In the genomic region with DNA sequence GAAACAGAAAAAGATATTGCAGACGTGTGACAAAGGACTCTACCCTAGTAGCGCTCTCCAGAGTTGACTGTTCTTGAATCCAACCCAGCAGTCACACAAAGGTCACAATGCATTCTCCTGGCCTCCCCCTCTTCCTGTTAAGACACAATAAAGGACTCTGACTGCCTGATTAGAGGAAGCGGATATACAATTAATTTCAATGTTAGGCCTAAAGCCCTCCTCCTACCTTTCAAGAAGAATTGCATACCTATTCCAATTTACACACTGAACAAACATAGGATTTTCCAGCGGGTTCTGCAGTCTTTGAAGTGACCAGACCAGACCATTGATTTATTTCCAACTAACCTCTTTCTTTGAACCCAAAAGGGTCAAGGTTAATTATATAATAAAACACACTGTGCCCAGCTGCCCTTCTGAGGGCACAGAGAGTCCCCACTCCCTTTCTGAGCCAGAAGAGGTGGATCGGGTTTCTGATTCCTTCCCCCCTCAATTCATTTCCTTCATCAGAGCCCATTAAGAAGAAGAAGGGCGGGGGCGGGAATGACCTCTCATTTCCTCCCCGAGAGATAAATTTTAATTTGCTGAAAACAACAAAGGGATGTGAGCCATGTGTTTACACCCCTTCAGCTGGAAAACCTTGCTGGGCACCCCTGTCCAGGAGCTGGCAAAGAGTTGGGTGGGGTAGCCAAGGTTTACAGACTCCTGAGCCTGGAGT, we compare ENCODE assay signal across 10 mouse cellular contexts. TPM values are rescaled to one million over a fixed set of nuclear protein-coding genes. Genes with fewer than 3 reads are reported as not detected.
A peak's percentile ranks its signal among the peaks of the same experiment; 100 is the strongest.
DNase-seq lines count a peak whose midpoint lies in the region; ATAC-seq lines count a peak whose summit lies in the region.
"Had no signal": no experiment of that assay in that cellular context is flagged by ENCODE, and none has a peak within 500 bp of the region (broad histone marks: within the 10 kb centered on the region; RNA-seq: fewer than 3 reads in every experiment).

No protein-coding gene starts in this region.

- no peaks in the 10 kb centered on the region for H3K9me3 ChIP-seq in heart, embryonic 15.5 days (replicated peaks)
- no peaks in the 10 kb centered on the region for H3K9me3 ChIP-seq in midbrain, embryonic 11.5 days (ENCODE audit: control insufficient read depth, low read length)
- no peaks in the 10 kb centered on the region for H3K9me3 ChIP-seq in midbrain, embryonic 14.5 days (ENCODE audit: control insufficient read depth, low read length)
- H3K9me3 ChIP-seq in embryonic facial prominence, embryonic 11.5 days (replicated peaks; ENCODE audit: control insufficient read depth, low read length), result no peaks in the 10 kb centered on the region
- no peaks in the 10 kb centered on the region for H3K9me3 ChIP-seq in stomach, embryonic 14.5 days (ENCODE audit: control insufficient read depth, low read depth, low read length)
- H3K9me3 ChIP-seq: embryonic facial prominence, embryonic 15.5 days had no signal

- H3K27me3 ChIP-seq in heart, embryonic 15.5 days, result no peaks in the 10 kb centered on the region
- H3K27me3 ChIP-seq in midbrain, embryonic 11.5 days (ENCODE audit: control insufficient read depth, insufficient read depth, low read length), result no peaks in the 10 kb centered on the region
- H3K27me3 ChIP-seq in midbrain, embryonic 14.5 days (ENCODE audit: control insufficient read depth, insufficient read depth, low read length), result no peaks in the 10 kb centered on the region
- no peaks in the 10 kb centered on the region for H3K27me3 ChIP-seq in embryonic facial prominence, embryonic 11.5 days (ENCODE audit: control insufficient read depth, insufficient read depth, low read length)
- H3K27me3 ChIP-seq in stomach, embryonic 14.5 days (ENCODE audit: control insufficient read depth, insufficient read depth, low read length), result no peaks in the 10 kb centered on the region
- H3K27me3 ChIP-seq: embryonic facial prominence, embryonic 15.5 days had no signal

- intact Hi-C loops in heart, postnatal 14 days (cut with DNase I), result loop anchor here (5.0 kb wide), 1 partner anchor 160 kb away; a partner anchor contains a TSS

- H3K36me3 ChIP-seq in heart, embryonic 15.5 days, result no peaks in the 10 kb centered on the region
- H3K36me3 ChIP-seq in midbrain, embryonic 11.5 days (ENCODE audit: control insufficient read depth, insufficient read depth, low read length), result no peaks in the 10 kb centered on the region
- H3K36me3 ChIP-seq in midbrain, embryonic 14.5 days (ENCODE audit: control insufficient read depth, insufficient read depth, low read length), result no peaks in the 10 kb centered on the region
- no peaks in the 10 kb centered on the region for H3K36me3 ChIP-seq in embryonic facial prominence, embryonic 11.5 days (replicated peaks; ENCODE audit: control insufficient read depth, insufficient read depth, low read depth, low read length)
- no peaks in the 10 kb centered on the region for H3K36me3 ChIP-seq in stomach, embryonic 14.5 days (ENCODE audit: control insufficient read depth, insufficient read depth, low read length)
- H3K36me3 ChIP-seq: embryonic facial prominence, embryonic 15.5 days; G1E had no signal

- peaks cover 29% of the 10 kb centered on the region for H3K4me1 ChIP-seq in heart, embryonic 15.5 days (replicated peaks)
- H3K4me1 ChIP-seq in midbrain, embryonic 11.5 days (ENCODE audit: control insufficient read depth, insufficient read depth, low read length), result peaks cover 32% of the 10 kb centered on the region
- peaks cover 12% of the 10 kb centered on the region for H3K4me1 ChIP-seq in midbrain, embryonic 14.5 days (ENCODE audit: control insufficient read depth, insufficient read depth, low read length)
- H3K4me1 ChIP-seq in embryonic facial prominence, embryonic 11.5 days (ENCODE audit: control insufficient read depth, insufficient read depth, low read length), result peaks cover 19% of the 10 kb centered on the region
- H3K4me1 ChIP-seq in stomach, embryonic 14.5 days (ENCODE audit: control insufficient read depth, insufficient read depth, low read length), result peaks cover 22% of the 10 kb centered on the region

- H3K9ac ChIP-seq in heart, embryonic 15.5 days, result no peak overlapping the region
- H3K9ac ChIP-seq in midbrain, embryonic 11.5 days (ENCODE audit: low read length), result peak overlapping the region; percentile 33
- no peak overlapping the region for H3K9ac ChIP-seq in midbrain, embryonic 14.5 days (replicated peaks; ENCODE audit: low read length)
- 0 out of 2 replicates have a peak overlapping the region, but pooled peaks have one; percentile 28 for H3K9ac ChIP-seq in embryonic facial prominence, embryonic 11.5 days (replicated peaks; ENCODE audit: low read length)
- 0 out of 2 replicates have a peak overlapping the region, but pooled peaks have one; percentile 3 for H3K9ac ChIP-seq in stomach, embryonic 14.5 days (replicated peaks; ENCODE audit: low read depth, low read length)
- H3K9ac ChIP-seq: embryonic facial prominence, embryonic 15.5 days had no signal

- H3K4me2 ChIP-seq in heart, embryonic 15.5 days, result no peak overlapping the region
- H3K4me2 ChIP-seq in midbrain, embryonic 11.5 days, result peak overlapping the region; percentile 9; the same call in 1 of the 2 replicates
- H3K4me2 ChIP-seq in midbrain, embryonic 14.5 days (ENCODE audit: low read length), result no peak overlapping the region
- no peak overlapping the region for H3K4me2 ChIP-seq in embryonic facial prominence, embryonic 11.5 days (ENCODE audit: low read depth, low read length)
- H3K4me2 ChIP-seq in stomach, embryonic 14.5 days (replicated peaks; ENCODE audit: low read depth, low read length), result no peak overlapping the region
- H3K4me2 ChIP-seq: embryonic facial prominence, embryonic 15.5 days had no signal

- WGBS in heart, embryonic 15.5 days, result 48% methylated on average over 8 of the region's 8 CpGs
- WGBS in midbrain, embryonic 11.5 days, result 23% methylated on average over 8 of the region's 8 CpGs
- 27% methylated on average over 8 of the region's 8 CpGs for WGBS in midbrain, embryonic 14.5 days
- 16% methylated on average over 8 of the region's 8 CpGs for WGBS in embryonic facial prominence, embryonic 11.5 days
- 30% methylated on average over 8 of the region's 8 CpGs for WGBS in stomach, embryonic 14.5 days

- peak overlapping the region; percentile 40 for H3K27ac ChIP-seq in heart, embryonic 15.5 days
- H3K27ac ChIP-seq in midbrain, embryonic 11.5 days (ENCODE audit: low read depth, low read length), result peak overlapping the region; percentile 72
- H3K27ac ChIP-seq in midbrain, embryonic 14.5 days (replicated peaks; ENCODE audit: low read depth, low read length), result no peak overlapping the region
- peak overlapping the region; percentile 28; the same call in 1 of the 2 replicates for H3K27ac ChIP-seq in embryonic facial prominence, embryonic 11.5 days (replicated peaks; ENCODE audit: low read depth, low read length)
- H3K27ac ChIP-seq in stomach, embryonic 14.5 days (ENCODE audit: low read length), result peak overlapping the region; percentile 44; the same call in 1 of the 2 replicates
- H3K27ac ChIP-seq: embryonic facial prominence, embryonic 15.5 days had no signal

- no peak overlapping the region for H3K4me3 ChIP-seq in heart, embryonic 15.5 days
- H3K4me3 ChIP-seq in midbrain, embryonic 11.5 days (ENCODE audit: low read depth, low read length), result no peak overlapping the region
- H3K4me3 ChIP-seq in midbrain, embryonic 14.5 days (replicated peaks; ENCODE audit: low read depth, low read length), result no peak overlapping the region
- no peak overlapping the region for H3K4me3 ChIP-seq in embryonic facial prominence, embryonic 11.5 days (ENCODE audit: low read depth, low read length)
- no peak overlapping the region for H3K4me3 ChIP-seq in stomach, embryonic 14.5 days (ENCODE audit: low read depth, low read length)
- H3K4me3 ChIP-seq: embryonic facial prominence, embryonic 15.5 days had no signal

- ATAC-seq in heart, embryonic 15.5 days (replicated peaks; ENCODE audit: insufficient number of reproducible peaks, insufficient read depth, low FRiP score, low read depth), result no peak
- no peak for ATAC-seq in midbrain, embryonic 11.5 days (ENCODE audit: low FRiP score)
- ATAC-seq in midbrain, embryonic 14.5 days (ENCODE audit: low FRiP score, low TSS enrichment), result no peak
- no peak for ATAC-seq in embryonic facial prominence, embryonic 11.5 days (replicated peaks; ENCODE audit: insufficient number of reproducible peaks, low FRiP score, low TSS enrichment, low read depth)
- ATAC-seq in stomach, embryonic 14.5 days (ENCODE audit: insufficient number of reproducible peaks, insufficient read depth, low FRiP score, low read depth), result no peak

- DNase-seq in heart, postnatal 14 days, result no peak
- peak; percentile 92 for DNase-seq in midbrain, embryonic 11.5 days (ENCODE audit: low spot score, missing footprints)
- DNase-seq in midbrain, embryonic 14.5 days, result no peak
- DNase-seq in embryonic facial prominence, embryonic 11.5 days (ENCODE audit: low spot score), result no peak
- no peak for DNase-seq in layer of hippocampus, adult 8-10 months (ENCODE audit: low spot score in 2 of 2)
- DNase-seq in frontal cortex, adult 2 months (ENCODE audit: extremely low spot score in 1 of 2, low spot score in 1 of 2), result no peak

RNA-seq across cellular contexts. Expression of a gene that starts 3.2 kb away (rescaled TPM):
- 5.3 and 5.8 TPM in 2 replicates for polyA plus RNA-seq in heart, embryonic 15.5 days (2015; fragmentation: Nextera tagmentation; extraction: Ambion mirVana)
- total RNA-seq in heart, postnatal 14 days (2021), result 1 to 10 TPM; 3.4 to 3.6 TPM
- 5.2 and 6.4 TPM in 2 replicates for polyA plus RNA-seq in midbrain, embryonic 11.5 days (2014; fragmentation: Nextera tagmentation; extraction: Ambion mirVana)
- 5.2 and 6.5 TPM in 2 replicates for polyA plus RNA-seq in midbrain, embryonic 14.5 days (2014; fragmentation: Nextera tagmentation; extraction: Ambion mirVana)
- 4.9 and 5.7 TPM in 2 replicates for polyA plus RNA-seq in embryonic facial prominence, embryonic 11.5 days (2014; fragmentation: Nextera tagmentation; extraction: Ambion mirVana)
- 6.0 and 6.4 TPM in 2 replicates for polyA plus RNA-seq in stomach, embryonic 14.5 days (2014; fragmentation: Nextera tagmentation; extraction: Ambion mirVana)
- total RNA-seq in layer of hippocampus, adult 8-10 months (2022), result 1 to 10 TPM; 4.4 to 6.0 (median 5.6) TPM
- 3.9 TPM in 2 replicates for polyA plus RNA-seq in frontal cortex, adult 2 months (2012; rRNA removed)

RNA-seq across cellular contexts. Expression of a gene that starts 50.9 kb away (rescaled TPM):
- polyA plus RNA-seq in heart, embryonic 15.5 days (2015; fragmentation: Nextera tagmentation; extraction: Ambion mirVana), result 0.19 and 0.71 TPM in 2 replicates
- total RNA-seq in heart, postnatal 14 days (2021), result under 1 TPM; 0.22 to 0.24 TPM
- polyA plus RNA-seq in midbrain, embryonic 11.5 days (2014; fragmentation: Nextera tagmentation; extraction: Ambion mirVana), result 115 and 145 TPM in 2 replicates
- 10.7 and 14.1 TPM in 2 replicates for polyA plus RNA-seq in midbrain, embryonic 14.5 days (2014; fragmentation: Nextera tagmentation; extraction: Ambion mirVana)
- polyA plus RNA-seq in embryonic facial prominence, embryonic 11.5 days (2014; fragmentation: Nextera tagmentation; extraction: Ambion mirVana), result 17.0 and 18.7 TPM in 2 replicates
- 2.0 and 2.7 TPM in 2 replicates for polyA plus RNA-seq in stomach, embryonic 14.5 days (2014; fragmentation: Nextera tagmentation; extraction: Ambion mirVana)
- total RNA-seq in layer of hippocampus, adult 8-10 months (2022), result 1 to 10 TPM; 2.3 to 3.2 (median 2.5) TPM
- 2.6 and 3.1 TPM in 2 replicates for polyA plus RNA-seq in frontal cortex, adult 2 months (2012; rRNA removed)
- polyA plus RNA-seq: G1E had no signal

Comparison
In these comparisons a context has a peak if more than half of its experiments do, and no peak if none do; other contexts are left out.
1. H3K9ac ChIP-seq: peak in midbrain, embryonic 11.5 days (single experiment), embryonic facial prominence, embryonic 11.5 days (single experiment) and stomach, embryonic 14.5 days (single experiment); none in heart, embryonic 15.5 days (single experiment) and midbrain, embryonic 14.5 days (single experiment).